Mouse (Mus musculus): ENCODE measurements around the gene Gng8.

Gng8 gene

DNA sequence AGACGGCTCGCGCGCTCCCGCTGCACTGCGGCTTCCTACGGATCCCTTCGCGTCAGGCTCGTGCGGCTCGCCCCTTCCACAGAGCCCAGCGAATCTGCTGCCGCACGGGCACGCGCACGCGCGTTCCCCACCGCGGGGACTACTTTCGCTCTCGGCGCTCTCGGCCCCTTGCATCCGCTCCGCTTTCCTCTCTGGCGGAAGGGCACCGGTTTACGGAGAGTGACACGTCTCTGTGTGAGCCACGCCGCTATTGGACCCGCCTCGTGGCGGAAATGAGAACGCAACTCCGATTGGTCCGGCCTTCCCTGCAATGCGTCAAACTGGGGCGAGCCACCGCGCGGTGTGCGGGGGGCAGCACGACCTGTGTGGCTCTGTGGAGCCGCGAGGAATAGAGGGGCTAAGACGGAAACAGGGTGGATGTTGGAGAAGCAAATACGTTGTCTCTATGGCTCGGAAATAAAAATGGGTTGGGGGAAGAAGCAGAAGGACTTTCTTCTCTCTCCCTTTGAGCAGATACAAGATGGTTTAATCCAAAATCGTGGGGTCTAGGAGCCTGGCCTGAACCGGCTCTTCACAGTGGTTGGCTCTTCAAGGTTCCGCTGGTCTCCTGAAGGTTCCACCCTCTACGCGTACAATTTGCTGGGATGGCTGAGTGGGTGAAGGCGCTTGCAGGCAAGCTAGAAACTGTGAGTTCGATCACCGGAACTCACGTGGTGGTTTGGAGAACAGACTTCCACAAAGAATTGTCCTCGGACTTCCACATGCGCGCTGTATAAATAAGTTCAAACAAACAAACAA, 32.6 kb downstream of the Gng8 start, which contains the start of gene Calm3:
Calm3 (minus strand) TSS at position 78 of the 798 bp plus-strand sequence.
- peak; percentile 100 for DNase-seq (ENCODE audit: low read depth)

DNA sequence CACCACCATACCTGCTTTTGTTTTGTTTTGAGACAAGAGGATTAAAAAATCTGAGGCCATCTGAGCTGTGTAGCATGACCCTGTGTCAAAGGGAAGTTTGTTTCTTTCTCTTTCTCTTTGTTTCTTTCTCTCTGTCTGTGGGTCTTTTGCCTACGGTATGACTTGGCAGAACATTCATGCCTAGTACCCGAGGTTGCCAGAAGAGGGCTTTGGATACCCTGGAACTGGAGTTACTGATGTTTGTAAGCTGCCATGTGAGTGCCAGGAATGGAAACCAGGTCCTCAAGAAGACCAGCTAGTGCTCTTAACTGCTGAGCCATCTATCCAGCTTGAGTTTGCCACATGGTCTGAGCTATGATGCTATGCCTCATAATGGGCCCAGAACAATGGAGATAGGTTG, 36.8 kb downstream of the Gng8 start:
- no peak for DNase-seq (ENCODE audit: low read depth)

DNA sequence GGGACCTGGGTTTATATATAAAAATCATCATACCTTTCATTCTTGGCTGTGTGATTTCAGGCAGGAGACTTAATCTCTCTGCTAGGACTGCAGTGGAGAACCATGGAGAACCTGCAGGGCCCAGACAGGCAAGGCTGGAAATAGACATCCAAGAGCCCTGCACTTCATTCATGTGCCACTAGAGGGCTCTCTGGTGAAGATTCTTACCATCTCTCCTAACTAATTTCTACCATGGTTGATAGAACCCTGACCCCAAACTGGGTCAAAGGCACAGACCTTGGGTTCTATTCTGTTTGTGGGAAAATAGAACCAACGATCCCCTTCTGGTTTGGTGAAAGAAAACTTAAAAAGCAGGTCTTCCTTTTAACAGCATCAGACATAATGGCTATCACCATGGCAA, 39.3 kb downstream of the Gng8 start:
- peak; percentile 80 for DNase-seq (ENCODE audit: low read depth)

DNA sequence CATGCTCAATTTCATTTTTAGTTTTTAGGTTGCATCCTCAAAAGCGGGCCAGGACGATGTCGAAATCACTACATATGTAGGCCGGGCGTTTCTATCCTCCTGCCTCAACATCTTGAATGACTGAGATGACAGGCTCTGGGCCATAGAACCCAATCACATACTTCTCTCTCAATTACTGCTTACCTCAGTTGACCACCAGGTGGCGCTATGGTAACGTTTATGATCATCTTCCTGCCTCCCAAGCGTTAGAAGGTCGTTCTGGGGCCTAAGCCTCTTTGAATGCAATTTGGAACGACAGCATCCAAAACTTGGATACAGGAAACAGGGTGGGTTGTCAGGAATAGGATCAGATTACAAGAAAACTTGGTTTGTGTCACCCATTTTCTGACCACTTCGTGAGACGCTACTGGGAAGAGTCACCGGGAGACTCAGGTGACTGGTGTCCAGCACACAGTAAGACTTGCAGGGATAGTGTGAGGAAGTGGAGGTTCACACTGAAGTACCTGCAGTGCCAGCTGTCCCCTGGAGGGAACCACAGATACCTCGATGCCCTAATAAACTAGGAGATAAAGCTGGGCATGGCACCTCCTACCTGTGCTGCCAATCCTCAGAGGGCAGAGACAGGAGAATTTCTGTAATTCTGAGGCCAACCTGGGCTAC, 40.5 kb downstream of the Gng8 start:
- DNase-seq (ENCODE audit: low read depth) = peak; percentile 95

DNA sequence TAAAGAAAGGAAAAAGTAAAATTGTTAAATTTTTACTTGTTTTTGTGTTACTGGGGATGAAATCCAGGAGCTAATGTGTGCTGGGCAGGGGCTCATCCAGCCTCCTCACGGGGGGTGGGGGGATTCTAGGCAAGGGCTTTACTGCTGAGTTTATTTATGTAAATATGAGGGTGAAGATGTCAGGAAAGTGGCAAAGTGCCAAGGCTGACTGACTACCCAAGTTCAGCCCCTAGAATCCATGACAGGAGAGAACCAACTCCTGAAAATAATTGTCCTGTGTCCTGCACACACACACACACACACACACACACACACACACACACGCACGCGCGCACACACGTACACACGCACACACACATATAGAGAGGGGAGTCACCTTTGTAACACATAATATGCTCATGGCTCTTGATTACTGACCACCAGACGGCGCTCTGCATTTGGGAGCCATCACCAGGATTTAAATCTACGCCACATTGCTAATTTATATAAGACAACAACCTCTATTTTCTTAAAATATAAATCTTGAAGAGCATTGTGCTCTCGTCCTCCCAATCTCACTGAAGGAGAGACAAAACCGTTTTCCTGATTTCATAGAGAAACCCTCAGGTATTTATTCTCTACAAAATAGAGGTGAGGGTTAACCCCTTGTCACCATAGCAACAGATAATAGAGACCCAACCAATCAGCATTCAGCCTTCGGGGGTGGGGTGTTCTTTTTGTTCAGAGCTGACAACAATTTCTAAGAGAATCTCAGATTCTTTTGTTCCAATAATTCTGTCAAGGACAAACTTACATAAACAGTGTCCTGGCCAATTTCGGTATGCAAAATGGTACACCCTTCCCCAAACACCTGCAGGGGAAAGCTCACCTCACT, 41.4 kb downstream of the Gng8 start:
- DNase-seq (ENCODE audit: low read depth) = peak; percentile 82

DNA sequence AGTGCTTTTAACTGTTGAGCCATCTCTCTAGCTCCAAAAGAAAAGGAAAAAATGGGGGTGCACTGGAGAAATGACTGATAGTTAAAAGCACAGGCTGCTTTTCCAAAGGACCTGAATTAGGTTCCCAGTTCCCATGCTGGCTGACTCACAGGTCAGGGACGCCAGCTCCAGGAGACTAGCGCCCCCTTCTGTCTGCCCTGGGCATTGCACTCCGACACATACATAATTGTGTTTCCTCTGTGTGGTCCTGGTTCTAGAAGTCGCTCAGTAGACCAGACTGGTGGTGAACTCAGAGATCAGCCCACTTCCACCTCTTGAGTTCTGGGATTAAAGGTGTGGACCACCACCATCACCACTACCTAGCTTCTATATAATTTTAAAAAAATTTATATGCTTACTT, 45.7 kb downstream of the Gng8 start:
- peak; percentile 51 for DNase-seq (ENCODE audit: low read depth)

DNA sequence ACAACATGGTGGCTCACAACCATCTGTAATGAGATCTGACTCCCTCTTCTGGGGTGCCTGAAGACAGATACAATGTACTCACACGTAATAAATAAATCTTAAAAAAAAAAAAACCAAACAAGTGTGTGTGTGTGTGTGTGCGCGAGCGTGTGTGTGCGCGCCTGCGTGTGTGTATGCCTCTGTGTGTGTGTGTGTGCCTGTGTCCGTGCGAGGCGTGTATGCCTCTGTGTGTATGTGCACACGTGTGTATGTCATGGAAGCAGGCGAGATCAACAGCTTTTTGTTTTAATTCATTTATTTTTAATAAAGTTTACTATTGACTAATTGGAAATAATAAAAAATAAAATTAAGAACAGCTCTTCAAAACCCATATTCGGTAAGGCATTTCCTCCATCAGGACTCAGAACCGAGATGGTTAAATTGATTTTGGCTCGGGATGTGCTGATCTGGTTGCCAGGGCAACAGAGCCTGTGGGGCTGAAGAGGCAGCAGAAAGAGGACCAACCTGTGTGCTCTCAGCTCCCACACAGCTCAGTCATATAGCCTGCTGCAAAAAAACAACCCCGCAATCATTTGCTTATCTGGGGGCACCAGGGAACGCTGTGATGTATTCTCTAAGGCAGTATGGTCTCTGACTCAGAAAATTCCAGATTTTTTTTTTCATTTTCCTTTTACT, 46.7 kb downstream of the Gng8 start:
- DNase-seq (ENCODE audit: low read depth) = peak; percentile 36

DNA sequence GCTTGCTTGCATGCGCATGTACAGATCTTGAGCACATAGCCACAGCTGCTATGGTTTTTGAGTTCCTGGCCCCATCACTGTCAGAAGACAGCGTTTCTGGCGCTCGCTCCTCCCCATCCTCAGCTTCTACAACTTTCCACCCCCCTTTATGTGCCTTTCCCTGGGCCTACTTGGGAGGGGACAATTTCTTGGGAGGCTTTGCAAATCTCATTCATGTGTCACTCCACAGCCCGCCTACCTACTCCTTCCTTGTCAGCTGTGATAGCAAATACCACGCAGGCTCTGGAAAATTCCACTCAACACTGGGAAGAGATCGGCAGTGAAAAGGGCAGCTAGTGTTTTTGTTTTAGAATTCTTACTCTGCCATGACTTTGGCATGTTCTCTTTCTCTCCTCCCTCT, 48.7 kb downstream of the Gng8 start:
- peak; percentile 61 for DNase-seq (ENCODE audit: low read depth)

DNA sequence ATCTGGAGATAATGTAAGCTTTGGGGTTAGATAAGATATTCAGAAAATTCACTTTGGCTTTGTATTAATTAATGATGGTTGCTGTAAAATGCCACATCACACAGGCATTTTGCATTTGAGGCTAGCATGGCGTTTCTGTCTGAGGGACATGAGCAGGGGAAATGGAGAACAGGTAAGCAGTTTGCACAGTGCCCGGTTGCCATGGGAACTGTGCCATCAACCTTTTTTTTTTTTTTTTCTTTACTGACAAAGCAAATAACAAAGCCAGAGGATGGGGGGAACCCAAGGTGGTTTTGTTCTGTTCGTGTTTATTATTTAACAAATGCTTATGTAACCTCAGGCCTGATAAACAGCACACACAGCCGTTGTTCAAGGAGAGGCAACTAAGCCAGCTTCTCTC, 51.3 kb downstream of the Gng8 start:
- no peak for DNase-seq (ENCODE audit: low read depth)

DNA sequence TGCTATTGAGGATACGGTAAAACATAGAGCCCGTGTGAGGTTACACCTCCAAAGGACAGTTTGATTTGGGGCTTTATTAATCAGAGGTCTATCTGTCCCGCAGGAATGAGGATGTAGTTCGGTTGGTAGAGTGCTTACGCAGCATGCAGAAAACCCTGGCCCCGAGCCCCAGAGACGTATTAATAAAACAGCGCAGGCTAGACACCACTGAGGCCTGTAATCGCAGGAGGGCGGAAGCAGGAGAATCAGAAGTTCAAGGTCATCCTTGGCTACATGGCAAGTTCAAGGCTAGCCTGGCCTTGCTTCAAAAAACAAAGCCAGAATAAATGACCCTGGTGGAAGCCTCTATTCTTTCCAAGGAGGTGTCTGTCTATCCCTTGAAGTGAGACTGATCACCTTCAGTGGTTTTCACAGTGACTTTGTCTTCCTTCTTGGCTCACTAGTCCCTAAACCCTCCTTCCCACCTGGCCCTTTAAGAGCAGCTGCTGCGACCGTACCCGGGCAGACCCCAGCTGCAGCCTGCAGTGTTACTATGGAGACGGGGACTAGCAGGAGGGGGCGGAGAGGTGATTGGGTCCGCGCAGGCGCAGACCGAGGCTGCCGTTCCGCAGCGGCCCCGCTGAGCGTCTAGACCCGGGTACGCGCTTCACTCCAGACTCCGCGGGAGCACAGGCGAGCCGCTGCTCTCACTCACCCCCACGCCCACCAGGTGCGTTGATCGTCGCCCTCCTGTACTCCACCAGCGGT, 52.6 kb downstream of the Gng8 start, which contains the start of gene Pnmal2:
Pnmal2 (plus strand) TSS at position 622 of the 747 bp plus-strand sequence.
- no peak for DNase-seq (ENCODE audit: low read depth)

DNA sequence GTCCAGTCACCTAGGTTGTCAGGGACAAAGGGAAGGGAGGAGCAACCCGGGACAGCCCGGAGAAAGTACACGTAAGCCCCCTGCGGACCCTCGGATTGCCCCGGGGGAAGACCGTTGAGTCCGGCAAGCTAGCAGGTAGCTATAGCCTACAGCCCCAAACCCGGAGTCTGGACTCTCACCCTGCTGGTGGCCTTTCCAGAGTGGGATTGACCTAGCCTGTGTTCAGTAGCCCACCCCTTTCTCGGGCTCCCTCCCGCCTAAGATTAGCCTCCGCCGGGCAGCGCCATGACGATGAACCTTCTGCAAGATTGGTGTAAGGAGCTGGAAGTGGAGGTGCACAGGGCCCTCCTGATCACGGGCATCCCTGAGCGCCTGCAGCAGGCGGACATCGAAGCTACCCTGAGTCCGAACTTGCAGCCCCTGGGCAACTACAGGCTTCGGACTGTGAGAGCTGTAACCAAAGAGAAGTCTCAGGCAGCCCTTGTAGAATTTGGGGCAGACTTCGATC, 53.3 kb downstream of the Gng8 start:
- DNase-seq (ENCODE audit: low read depth) = no peak

Measured in NIH3T3 (cell line).